Mouse (Mus musculus) embryonic facial prominence, embryonic 11.5 days (tissue): ENCODE measurements around the gene Dync1h1. TPM values are rescaled to one million over a fixed set of nuclear protein-coding genes. Genes with fewer than 3 reads are reported as not detected.

Experiments
- ATAC-seq: fragments of 200-750 bp; cut with Nextera tagmentation; replicated peaks from 2 replicates; pipeline ENCODE4 v1.8.0; 2017; ENCODE audit warnings: low read depth; ENCODE audit not compliant: insufficient number of reproducible peaks, low FRiP score, low TSS enrichment
- DNase-seq: peaks from one replicate; pipeline ENCODE4 v3.0.0-alpha.2; 2015; ENCODE audit warnings: low spot score
- H3K27ac ChIP-seq: fragments of 300-500 bp; sonication (generic); replicated peaks from 2 replicates; pipeline ENCODE4 v1.5.1; 2014; ENCODE audit warnings: mild to moderate bottlenecking, low read depth, low read length, control low read depth
- H3K27me3 ChIP-seq: fragments of 300-500 bp; sonication (generic); 2 replicates; pipeline ENCODE4 v1.6.1; 2014; ENCODE audit warnings: mild to moderate bottlenecking, low read length, moderate library complexity, mixed read lengths; ENCODE audit not compliant: control insufficient read depth, insufficient read depth
- H3K36me3 ChIP-seq: fragments of 300-500 bp; sonication (generic); replicated peaks from 2 replicates; pipeline ENCODE4 v1.6.1; 2014; ENCODE audit warnings: low read depth, mild to moderate bottlenecking, low read length, moderate library complexity, mixed read lengths; ENCODE audit not compliant: control insufficient read depth, insufficient read depth
- H3K4me1 ChIP-seq: fragments of 300-500 bp; sonication (generic); 2 replicates; pipeline ENCODE4 v1.6.1; 2014; ENCODE audit warnings: low read length, mixed read lengths; ENCODE audit not compliant: control insufficient read depth, insufficient read depth
- H3K4me2 ChIP-seq: fragments of 300-500 bp; sonication (generic); 2 replicates; pipeline ENCODE4 v1.6.1; 2014; ENCODE audit warnings: low read depth, mild to moderate bottlenecking, control low read depth, low read length, moderate library complexity
- H3K4me3 ChIP-seq: fragments of 300-500 bp; sonication (generic); 2 replicates; pipeline ENCODE4 v1.5.1; 2014; ENCODE audit warnings: low read depth, low read length, control low read depth
- H3K9ac ChIP-seq: fragments of 300-500 bp; sonication (generic); replicated peaks from 2 replicates; pipeline ENCODE4 v1.6.1; 2014; ENCODE audit warnings: mild to moderate bottlenecking, control low read depth, low read length
- H3K9me3 ChIP-seq: fragments of 300-500 bp; sonication (generic); replicated peaks from 2 replicates; pipeline ENCODE4 v1.6.1; 2016; ENCODE audit warnings: mild to moderate bottlenecking, low read length, inconsistent platforms, mixed read lengths; ENCODE audit not compliant: control insufficient read depth
- WGBS: fragments of 180-500 bp; shearing (Covaris S2); extraction: QIAGEN DNeasy Blood & Tissue Kit; methylation state at CpG from one replicate; pipeline ENCODE4 v1.1.7; 2014; 5-methylcytosine and 5-hydroxymethylcytosine counted together
- polyA plus RNA-seq: library from polyadenylated mRNA; unstranded; fragments of >200 nt; fragmentation: Nextera tagmentation; extraction: Ambion mirVana; gene quantifications from 2 replicates; pipeline ENCODE4 v1.2.1, GENCODE M21; 2014

Gene Dync1h1
- polyA plus RNA-seq, 1 experiment from 2014 or later, result 52.8 TPM

GRCm38 (mm10) chr12:110590804-110591259 is 10.4 kb upstream of the Dync1h1 start:
- H3K4me2 ChIP-seq, result peak overlapping the region; percentile 84
- peak overlapping the region; percentile 75 for H3K4me3 ChIP-seq
- peak overlapping the region; percentile 79 for H3K9ac ChIP-seq
- no peaks in the 10 kb centered on the region for H3K9me3 ChIP-seq
- DNase-seq (no peak), ATAC-seq (peak; percentile 53)
- H3K27me3 ChIP-seq, result no peaks in the 10 kb centered on the region
- no peaks in the 10 kb centered on the region; the same call in 1 of the 2 replicates for H3K4me1 ChIP-seq
- 2% methylated on average over 15 of the region's 15 CpGs for WGBS
- H3K27ac ChIP-seq, result no peak overlapping the region
- no peaks in the 10 kb centered on the region for H3K36me3 ChIP-seq

- H3K4me3 ChIP-seq, result peak overlapping the region; percentile 75
- peak overlapping the region; percentile 79 for H3K9ac ChIP-seq
- no peaks in the 10 kb centered on the region; the same call in 1 of the 2 replicates for H3K4me1 ChIP-seq
- ATAC-seq (peak; percentile 89), DNase-seq (peak; percentile 100)
- H3K4me2 ChIP-seq, result peak overlapping the region; percentile 84
- H3K27ac ChIP-seq, result no peak overlapping the region
- H3K36me3 ChIP-seq, result no peaks in the 10 kb centered on the region
- WGBS, result under 1% methylated on average over 56 of the region's 56 CpGs
- no peaks in the 10 kb centered on the region for H3K9me3 ChIP-seq
- no peaks in the 10 kb centered on the region for H3K27me3 ChIP-seq
Observed at GRCm38 (mm10) chr12:110591260-110591883, 9.9 kb upstream of the Dync1h1 start.

GRCm38 (mm10) chr12:110598527-110598926 is 2.7 kb upstream of the Dync1h1 start:
- DNase-seq, result peak; percentile 87
- no peak overlapping the region for H3K4me2 ChIP-seq
- 15% methylated on average over 7 of the region's 7 CpGs for WGBS
- no peak overlapping the region for H3K27ac ChIP-seq
- H3K36me3 ChIP-seq, result no peaks in the 10 kb centered on the region
- no peaks in the 10 kb centered on the region for H3K27me3 ChIP-seq
- H3K9me3 ChIP-seq, result no peaks in the 10 kb centered on the region
- no peaks in the 10 kb centered on the region; the same call in 1 of the 2 replicates for H3K4me1 ChIP-seq
- no peak overlapping the region for H3K9ac ChIP-seq
- ATAC-seq, result no peak
- H3K4me3 ChIP-seq, result no peak overlapping the region

DNA sequence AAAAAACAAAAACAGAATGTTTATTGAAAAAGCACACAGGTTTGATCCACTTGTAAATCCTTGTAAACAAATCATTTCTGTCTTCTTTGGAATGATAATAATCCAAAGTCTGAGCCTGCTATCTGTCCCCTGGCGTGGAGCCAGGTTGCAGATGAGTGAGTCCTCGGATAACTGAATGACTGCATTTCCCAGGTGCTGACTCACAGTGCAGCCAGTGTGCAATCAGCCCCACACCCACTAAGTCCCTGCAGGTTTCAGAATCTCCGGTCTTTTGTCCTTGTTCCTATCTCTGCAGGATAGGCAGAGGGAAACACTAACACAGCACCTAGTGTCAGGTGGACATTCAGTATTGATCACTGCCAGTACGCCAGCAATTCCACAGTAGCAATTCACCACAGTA is 1.5 kb upstream of the Dync1h1 start:
- ATAC-seq (no peak), DNase-seq (no peak)
- Histone ChIP-seq H3K9me3 (no peaks in the 10 kb centered on the region), H3K4me3 (no peak overlapping the region), H3K4me1 (peaks cover 2% of the 10 kb centered on the region; the same call in 1 of the 2 replicates), H3K27me3 (no peaks in the 10 kb centered on the region), H3K4me2 (no peak overlapping the region), H3K9ac (no peak overlapping the region), H3K36me3 (no peaks in the 10 kb centered on the region), H3K27ac (no peak overlapping the region)
- WGBS, result 78% methylated on average over 4 of the region's 4 CpGs

DNA sequence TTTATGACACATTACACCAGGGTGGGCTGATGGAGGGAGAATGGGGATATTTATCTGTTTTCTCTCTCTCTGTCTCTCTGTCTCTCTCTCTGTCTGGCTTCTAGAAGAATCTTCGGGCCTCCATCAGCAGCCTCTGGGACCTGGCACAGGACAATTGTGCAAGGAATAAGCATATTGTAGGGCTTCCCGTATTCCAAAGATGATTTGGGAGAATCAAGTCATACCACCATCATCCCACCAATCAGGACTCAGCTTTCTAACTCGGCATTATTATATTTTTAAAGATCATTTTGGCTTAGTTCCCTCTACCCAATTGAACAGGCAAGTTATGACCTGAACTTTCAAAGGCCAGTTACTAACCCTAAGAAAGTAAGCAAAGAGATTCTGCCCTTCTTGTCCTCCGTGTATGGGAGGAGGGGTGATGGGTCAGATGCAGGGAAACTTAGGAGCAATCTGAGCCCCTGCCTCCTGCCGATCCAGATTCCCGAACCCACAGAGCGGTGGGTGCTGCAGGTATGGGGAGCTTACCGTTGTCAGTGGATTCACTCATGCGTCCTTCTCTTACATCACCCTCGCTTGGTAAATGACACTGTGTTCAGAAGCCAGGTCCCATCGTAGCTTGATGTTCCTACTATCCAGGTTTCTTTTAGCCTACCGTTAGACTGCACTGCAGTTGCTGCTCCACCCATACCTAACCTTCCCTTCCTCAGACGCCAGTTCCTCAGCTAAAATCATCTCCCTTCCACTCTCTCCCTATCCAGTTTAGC is 844 bp upstream of the Dync1h1 start:
- H3K27ac ChIP-seq, result no peak overlapping the region
- H3K36me3 ChIP-seq, result no peaks in the 10 kb centered on the region
- DNase-seq, result no peak
- 63% methylated on average over 13 of the region's 13 CpGs for WGBS
- ATAC-seq, result no peak
- H3K9ac ChIP-seq, result no peak overlapping the region
- no peaks in the 10 kb centered on the region for H3K9me3 ChIP-seq
- peaks cover 2% of the 10 kb centered on the region; the same call in 1 of the 2 replicates for H3K4me1 ChIP-seq
- H3K4me3 ChIP-seq, result peak overlapping the region; percentile 99
- H3K27me3 ChIP-seq, result no peaks in the 10 kb centered on the region
- peak overlapping the region; percentile 74 for H3K4me2 ChIP-seq

- Histone ChIP-seq H3K9me3 (no peaks in the 10 kb centered on the region), H3K4me3 (no peak overlapping the region), H3K27me3 (no peaks in the 10 kb centered on the region), H3K4me2 (no peak overlapping the region), H3K36me3 (no peaks in the 10 kb centered on the region), H3K9ac (no peak overlapping the region), H3K4me1 (0 out of 2 replicates have a peak, but pooled peaks cover 2% of the 10 kb centered on the region), H3K27ac (no peak overlapping the region)
- no peak for ATAC-seq
- 88% methylated on average over 3 of the region's 3 CpGs for WGBS
- no peak for DNase-seq
Observed at GRCm38 (mm10) chr12:110606161-110606560, 4.9 kb downstream of the Dync1h1 start.

DNA sequence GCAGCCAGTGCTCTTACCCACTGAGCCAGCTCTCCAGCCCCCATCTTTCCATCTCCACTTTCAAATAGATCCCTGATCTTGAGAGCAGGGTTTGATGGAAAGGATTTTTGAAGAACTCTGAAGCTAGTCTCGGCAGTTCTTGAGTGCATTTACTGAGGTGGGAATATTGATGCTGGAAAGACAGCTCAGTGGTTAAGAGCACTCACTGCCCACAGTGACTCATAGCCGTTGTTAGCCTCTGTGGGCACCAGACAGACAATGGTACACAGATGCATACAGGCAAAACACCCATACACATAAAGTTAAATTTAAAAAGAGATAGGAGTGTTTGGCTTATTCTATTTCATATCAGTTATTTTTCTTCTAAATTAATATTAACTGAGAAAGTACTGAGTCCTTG is 5.4 kb downstream of the Dync1h1 start:
- H3K36me3 ChIP-seq, result no peaks in the 10 kb centered on the region
- no peak overlapping the region for H3K4me2 ChIP-seq
- H3K27me3 ChIP-seq, result no peaks in the 10 kb centered on the region
- 91% methylated on average over 2 of the region's 2 CpGs for WGBS
- H3K4me1 ChIP-seq, result 0 out of 2 replicates have a peak, but pooled peaks cover 2% of the 10 kb centered on the region
- DNase-seq (no peak), ATAC-seq (no peak)
- no peak overlapping the region for H3K9ac ChIP-seq
- no peak overlapping the region for H3K4me3 ChIP-seq
- H3K27ac ChIP-seq, result no peak overlapping the region
- no peaks in the 10 kb centered on the region for H3K9me3 ChIP-seq
